Mouse (Mus musculus): ENCODE data around the gene Ate1. TPM values are rescaled to one million over a fixed set of nuclear protein-coding genes. Genes with fewer than 3 reads are reported as not detected.
"Not testable (repeated sequence)": the region's sequence is repeated elsewhere in the genome, so short reads cannot be mapped to it uniquely, and the experiment has no call there.

Gene Ate1
- total RNA-seq, 2 experiments from 2014 or later = 25.4 to 25.6 TPM

DNA sequence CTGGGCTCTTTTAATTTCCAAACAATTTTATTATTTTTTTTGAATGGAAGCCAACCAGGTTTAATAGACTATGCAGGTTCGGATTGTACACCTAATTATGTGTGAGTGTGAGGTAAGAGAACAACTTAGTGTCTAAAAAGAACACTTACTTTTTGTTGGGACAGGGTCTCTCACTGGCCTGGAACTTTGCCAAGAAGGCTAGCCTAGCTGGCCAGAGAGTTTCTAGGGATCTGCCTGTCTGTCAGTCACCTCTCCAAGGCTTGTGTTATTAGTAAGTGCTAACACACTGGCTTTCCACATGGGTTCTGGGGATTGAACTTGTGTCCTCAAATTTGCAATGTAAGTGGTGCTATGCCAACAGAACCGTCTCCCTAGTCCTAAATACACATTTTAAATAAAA lies 116.8 kb downstream of the Ate1 start:
- DNase-seq = no peak

DNA sequence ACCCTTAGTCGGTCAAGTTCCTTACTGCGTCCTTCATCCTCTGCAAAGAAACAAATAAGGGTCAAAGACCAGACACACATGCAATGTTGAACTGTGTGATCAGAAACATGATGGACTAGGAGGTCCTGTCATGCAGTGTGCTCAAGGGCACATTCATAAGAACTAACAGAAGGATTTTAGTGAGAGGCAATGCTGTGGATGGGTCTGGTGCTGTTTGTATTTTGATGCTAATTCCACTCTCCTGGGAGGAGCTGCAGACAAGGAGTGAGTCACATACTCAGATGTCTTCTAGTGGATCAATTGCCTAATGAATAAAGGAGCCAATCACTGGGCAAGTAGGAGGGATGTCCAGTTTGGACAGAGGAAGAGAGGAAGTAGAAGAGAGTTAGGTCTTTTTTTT lies 125.5 kb downstream of the Ate1 start:
- no peak for DNase-seq

DNA sequence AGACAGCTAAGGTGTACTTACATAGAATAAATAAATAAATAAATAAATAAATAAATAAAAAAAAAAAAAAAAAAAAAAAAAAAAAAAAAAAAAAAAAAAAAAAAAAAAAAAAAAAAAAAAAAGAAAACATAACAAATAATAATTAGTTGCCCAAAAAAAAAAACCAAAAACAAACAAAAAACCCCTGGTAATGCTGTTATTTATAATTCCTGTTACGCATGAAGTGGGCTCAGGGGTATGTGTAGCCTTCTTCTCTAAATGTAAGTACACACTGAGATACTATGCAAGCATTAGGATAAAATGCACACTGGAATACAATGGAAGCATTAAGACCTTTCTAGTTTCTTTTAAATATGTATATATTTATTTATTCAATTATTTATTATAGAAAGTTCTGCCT lies 130.1 kb downstream of the Ate1 start:
- not testable (repeated sequence) for DNase-seq

DNA sequence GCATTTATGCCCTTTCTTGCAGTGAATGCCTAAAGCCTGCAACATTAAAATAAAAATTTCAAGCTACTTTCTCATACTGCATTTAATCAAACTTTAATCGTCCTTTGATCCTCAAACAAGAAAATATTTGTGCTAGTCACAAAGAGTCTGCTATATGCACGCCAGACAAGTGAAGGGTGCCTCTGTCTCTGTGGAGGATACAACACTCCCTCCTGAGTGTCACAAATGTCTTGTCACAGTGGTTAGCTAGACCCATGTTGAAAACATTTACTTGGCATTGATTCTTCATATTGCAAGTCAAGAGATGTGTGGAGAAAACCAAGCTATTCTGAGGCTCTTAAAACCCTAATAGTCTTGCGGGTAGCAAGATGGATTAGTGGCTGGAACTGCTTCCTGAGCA lies 133.9 kb downstream of the Ate1 start:
- no peak for DNase-seq

DNA sequence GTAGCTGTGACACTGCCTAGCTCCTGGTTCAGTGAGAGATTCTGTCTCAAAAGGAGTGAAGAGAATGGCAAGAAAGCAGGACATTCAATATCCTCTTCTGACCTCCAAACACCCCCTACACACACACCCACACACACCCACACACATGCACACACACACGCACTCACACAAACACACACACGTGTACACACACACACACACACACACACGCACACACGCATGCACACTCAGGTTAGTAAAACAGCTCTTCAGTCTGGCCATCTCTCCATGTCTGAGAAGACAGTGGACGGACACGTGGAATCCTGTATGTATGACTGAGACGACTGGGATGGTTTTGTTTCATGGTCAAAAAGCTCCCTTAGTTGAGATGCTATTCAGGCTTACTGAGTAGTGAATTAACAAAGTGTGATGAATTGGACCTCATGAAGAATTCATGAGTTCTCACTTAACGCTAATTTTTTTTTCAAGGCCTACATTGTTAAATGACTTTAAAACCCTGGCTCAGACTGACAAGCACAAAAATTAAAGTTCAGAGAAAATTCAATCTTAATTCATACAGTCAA lies 134.4 kb downstream of the Ate1 start:
- DNase-seq = no peak

DNA sequence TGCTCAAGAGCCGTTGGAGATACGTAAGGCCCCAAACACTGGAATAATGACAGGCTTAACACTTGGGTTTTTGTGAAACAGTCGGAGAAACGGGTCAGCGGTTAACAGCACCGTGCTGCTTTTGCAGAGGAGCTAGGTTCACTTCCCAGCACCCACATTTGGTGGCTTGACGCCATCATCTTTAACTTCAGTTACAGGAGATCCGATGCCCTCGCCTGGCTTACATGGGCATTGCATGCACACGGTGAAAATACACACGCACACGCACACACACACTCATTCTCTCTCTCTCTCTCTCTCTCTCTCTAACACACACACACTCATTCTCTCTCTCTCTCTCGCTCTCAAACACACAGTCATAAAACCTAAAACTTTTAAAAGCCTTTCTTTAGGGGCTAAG lies 138.0 kb downstream of the Ate1 start:
- no peak for DNase-seq

DNA sequence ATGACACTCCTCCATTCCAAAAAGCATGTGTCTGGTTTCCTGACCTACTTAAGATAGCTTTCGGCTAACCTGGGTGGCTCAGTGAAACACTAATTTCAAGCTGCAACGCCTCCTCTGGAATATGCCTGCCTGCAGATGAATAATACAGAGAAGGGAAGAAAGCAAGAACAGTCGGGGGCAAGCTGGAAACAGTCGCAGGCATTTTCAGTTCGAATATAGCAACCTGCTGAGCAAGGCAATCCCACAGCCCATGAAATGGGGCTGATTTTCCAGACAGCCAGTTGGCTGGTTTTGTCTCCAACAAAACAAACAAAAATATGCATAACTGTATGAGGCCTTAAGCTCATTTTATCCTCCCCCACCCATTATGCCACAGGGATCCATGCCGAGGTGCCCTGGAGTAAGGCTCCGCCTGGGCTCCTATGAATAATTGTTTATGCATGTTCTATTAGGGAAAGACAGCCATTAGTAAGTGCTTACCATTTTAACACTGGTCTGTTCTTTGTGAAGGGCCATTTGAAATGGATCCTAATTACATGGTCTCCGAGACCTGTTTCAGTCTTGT lies 138.7 kb downstream of the Ate1 start:
- DNase-seq = no peak

DNA sequence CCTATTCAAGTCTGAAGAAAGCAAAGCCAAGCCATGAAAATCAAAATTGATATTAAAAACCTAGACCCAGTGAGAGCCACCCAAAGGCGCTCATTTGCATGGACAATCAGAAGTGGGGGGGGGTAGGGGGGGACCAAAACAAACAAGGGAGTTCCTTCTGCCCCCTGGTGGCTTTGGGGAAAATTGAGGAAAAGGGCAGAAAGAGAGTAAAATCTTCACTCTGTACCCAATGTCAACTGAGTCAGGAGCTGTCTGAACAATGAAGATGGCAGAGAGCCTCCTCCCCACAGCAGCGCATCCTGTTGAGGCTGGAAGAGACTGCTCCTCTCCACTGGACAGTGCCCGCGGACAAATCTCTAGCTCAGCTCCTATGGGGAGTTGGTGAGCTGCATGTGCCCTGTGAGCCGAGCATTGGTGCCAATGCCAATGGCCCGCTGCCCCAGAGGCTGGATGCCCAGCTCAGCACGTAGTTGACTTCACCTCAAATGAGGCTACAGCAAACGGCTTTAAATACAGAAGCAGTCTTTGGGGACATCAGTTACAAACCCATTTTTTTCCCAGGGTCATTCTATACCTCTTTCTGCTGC lies 139.3 kb downstream of the Ate1 start:
- peak; percentile 20 for DNase-seq

DNA sequence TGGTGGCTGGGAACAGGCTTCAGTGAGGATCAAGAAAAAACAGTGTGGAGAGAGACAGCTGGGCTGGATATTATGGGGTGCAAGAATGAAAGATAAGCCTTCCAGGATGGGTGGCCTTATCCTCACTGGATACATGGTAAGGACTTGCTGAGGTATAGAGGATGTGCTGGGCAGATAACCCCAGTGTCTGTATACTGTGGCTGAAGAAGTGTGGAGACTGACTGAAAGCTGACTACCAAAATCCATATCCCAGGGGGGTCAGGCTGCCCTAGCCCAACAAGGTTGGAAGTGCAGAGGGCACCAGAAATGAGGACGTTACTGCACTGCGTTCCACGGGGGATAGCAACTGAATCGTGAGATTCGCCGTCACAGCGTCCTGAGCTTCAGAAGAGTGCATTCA lies 139.8 kb downstream of the Ate1 start:
- DNase-seq = no peak

DNA sequence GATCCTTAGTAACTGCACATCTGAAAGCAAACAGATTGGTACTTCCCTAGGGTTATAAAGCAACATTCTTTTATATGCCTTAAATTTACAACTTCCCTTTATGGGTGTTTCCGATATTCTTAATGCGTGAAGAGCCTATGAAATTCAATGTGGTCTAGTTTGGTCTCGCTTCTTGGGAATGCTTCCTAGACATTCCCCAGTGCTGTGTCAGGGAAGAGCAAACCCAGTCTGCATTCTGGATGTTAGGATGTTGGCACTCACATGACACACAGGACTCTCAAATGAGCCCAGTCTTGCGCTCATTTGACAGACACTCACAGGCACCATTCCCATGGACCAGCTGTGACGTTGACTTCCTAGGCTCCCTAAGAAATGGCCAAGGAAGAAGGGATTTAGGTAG lies 140.3 kb downstream of the Ate1 start:
- no peak for DNase-seq

DNA sequence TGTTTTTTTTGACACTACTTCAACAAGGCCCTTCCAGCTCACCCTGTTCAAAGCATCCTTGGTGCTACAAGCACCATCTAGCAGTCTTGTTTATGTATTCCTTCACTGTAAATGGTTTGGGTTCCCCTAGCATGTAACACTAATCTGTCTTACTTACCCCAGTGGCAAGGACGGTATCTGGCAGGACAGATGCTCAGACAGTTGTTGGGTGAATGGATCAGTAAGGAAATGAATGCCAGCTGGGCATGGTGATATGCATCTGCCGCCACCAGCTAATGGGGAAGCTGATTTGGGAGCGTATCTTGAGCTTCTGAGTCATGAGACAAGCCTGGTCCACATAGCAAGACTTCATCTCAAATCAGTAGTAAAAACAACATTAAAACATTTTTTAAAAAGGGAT lies 141.9 kb downstream of the Ate1 start:
- no peak for DNase-seq

DNA sequence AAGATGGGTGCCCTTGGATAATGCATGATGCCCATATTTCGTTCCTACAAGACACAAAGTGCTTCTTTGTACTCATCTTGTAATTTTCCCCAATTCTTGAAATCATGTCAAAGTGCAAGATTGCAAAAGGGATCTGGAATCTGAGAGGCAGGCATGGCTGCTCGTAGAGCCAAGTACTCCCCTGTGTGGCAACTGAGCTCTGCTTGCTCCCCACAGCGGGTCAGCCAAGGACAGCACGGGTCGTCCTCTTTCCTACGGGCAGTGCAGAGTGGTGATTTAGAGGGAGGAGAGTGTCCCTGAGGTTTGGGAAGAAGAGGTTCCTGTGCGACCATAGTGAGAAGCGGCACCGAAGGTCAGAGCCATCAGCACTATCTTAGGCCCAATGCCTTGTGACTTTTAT lies 145.9 kb downstream of the Ate1 start:
- DNase-seq = peak; percentile 14

DNA sequence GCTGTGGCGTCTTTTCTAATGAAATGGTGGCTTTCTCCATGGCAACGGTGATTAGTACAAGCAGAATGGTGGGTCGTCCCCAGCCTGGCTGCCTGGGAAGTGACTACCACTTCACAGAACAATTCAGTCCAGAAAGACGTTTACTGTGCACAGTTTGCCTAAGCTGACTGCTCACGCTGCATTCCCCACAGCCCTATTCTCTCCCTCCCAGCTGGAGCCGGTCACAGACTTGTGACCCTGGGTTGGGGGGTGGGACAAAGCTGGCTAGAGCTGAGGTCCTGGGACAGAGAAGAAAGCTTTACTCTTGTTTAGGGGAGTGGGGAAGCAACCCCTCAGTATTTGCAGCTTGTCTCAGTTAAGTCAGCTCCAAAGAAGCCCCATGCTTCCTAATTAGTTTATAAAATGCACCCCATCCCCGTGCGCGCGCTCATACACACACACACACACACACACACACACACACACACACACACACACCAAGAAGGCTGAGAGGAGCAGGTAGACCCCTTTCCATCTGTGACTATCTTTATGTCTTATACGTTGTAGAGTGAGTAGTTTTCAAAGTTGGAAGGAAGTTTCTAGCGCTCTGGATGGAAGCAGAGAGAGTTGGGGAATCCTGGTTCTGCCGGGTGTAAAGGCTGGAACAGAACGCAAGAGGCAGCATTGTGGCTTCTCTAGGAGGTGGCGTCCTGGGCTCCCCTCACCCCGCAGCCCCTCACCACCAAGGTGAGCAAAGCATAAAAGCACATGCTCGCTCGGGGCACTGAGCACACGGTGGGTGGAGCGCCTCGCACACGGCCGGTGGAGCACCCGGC lies 151.1 kb downstream of the Ate1 start:
- DNase-seq = no peak

DNA sequence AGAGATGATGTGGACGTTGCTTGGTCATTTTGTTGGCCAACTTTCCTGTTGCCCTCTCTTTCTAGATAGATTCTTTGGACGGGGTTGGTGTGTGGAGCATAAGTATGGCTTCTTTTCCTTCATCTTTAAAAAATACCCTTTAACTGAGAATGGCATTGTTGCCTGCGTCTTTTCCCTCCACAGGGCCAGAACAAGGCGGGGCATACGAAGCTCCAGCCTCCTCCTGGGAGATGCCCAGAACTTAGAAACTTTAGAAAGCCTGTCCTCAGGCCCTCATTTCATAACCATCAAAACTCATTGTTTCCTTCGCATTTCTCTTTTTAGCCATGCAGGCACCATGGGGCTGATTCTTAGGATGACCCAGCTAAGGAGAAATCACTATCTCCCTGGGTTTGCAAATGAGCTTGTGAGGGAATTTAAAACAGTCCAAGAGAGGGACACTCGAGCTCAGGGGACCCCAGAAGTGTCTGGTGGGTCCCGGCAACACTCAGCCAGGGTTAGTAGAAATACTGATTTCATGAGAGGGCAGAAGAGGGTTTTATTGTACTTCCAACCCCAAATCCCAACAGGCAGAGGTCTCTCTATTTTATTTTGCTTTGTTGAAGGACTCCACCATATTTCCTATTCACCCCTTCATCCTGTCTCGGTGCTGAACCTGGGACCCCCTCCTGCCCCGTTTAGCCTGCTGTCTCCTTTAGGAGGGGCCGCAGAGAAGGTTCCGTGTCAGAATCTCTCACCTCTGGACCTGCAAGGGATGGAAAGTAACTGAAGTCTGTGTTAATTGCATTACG lies 151.9 kb downstream of the Ate1 start:
- DNase-seq = no peak

DNA sequence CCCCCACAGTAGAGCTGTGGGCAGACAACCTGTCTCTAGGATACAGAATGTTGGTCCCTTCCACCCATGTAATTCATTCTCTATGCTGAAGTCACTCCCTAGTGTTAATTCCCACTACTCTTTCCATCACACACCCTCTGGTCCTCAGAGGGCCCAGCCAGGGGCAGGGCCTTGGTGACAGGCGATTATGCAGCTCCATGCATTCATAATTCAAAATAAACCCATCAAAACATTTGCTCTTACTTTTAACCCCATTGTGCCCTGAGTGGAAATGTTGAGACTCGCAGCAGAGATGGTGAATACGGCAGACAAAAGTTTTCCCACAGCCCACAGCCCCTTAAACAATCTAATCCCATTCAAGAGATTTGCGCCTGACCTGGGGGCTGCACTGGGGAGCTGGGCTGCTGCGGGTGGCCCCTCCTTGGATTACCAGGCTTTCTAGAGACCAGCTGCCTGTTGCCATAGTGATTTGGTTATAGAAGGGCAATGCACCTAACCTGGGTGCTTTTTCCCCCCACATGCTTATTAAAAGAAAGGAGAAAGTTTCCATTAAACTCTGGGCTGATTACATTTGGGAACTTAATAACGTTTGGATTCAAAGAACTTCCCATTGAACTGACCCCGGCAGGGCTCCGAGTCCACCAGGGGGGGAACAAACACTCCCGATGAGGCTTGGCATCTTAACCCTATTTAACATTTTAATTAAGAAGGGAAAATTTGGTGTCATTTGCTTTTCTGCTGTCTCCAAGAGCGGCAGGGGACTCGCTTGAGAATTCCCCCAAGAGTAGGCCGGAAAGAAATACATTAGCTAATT lies 152.7 kb downstream of the Ate1 start:
- no peak for DNase-seq

DNA sequence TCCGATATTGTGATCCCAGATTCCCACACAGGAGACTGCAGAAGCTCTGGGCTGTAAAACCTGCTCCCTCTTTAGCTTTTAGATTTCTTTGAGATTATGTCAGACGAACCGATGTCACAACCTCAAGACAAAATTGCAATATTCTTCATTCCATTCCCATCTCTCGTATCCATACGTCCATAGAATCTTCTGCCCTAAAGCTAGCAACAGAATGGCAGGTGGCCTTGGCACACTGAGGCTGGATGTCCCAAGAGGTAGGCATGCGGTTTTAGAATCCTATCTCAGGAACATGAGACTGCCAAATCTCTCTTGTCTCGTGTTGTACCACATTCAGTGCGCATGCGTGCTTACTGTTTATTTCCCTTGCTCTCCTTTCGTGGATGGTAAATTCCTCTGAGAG lies 154.5 kb downstream of the Ate1 start:
- DNase-seq = no peak

Other genes with a start within 250 kb of the Ate1 start
- gene Nsmce4a, start 52.7 kb upstream of the Ate1 start, total RNA-seq (2021) = 10 to 100 TPM; 25.8 to 26.5 TPM
- 100 to 1,000 TPM; 422 to 535 TPM for gene Tacc2, start 57.1 kb upstream of the Ate1 start, total RNA-seq (2021)

Measured in gastrocnemius, postnatal 25 days (tissue).